Mouse (Mus musculus): ENCODE measurements around the gene Xpnpep2.

DNA sequence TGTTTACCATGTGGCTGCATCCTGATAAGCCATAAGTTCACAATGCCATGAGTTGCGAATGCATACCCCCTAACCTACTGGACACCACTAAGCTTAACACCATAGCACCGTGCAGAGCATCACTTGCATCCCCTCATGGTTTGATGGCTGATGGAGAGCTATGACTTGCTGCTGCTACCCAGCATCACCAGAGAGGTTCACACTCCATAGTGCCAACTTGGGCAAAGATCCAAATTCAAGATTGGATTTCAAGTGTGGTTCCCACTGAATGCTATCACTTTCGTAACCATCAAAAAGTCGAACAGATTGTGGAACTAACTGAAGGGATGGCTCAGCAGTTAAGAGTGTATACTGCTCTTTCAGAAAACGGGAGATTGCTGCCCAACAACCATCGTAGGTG, 47.0 kb downstream of the Xpnpep2 start:
- TF ChIP-seq EP300 (IDR thresholded peaks at IDR 0.05; ENCODE audit: low read depth): no peak
- no peak for TF ChIP-seq CTCF (IDR thresholded peaks at IDR 0.05; ENCODE audit: low read depth)

All from heart, postnatal 0 days (tissue).